Mouse (Mus musculus): ENCODE measurements around the gene Atp8a2.

The Atp8a2 gene

DNA sequence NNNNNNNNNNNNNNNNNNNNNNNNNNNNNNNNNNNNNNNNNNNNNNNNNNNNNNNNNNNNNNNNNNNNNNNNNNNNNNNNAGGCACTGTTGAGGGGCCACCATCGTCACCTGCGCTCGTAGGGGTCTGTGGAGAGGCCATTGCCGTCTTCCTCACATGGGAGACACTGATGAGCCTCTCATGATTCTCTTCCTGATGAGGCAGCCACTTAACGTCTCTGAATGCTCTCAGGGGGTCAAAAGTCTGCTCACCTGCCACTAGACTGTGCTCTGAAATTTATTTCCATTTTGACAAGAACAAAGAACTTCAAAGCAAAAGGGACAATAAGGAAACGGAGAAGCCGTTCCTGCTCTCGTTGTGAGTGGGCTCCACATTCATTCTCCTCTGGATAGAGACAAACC lies 277.1 kb downstream of the Atp8a2 start:
- DNase-seq (ENCODE audit: low spot score), result no peak

DNA sequence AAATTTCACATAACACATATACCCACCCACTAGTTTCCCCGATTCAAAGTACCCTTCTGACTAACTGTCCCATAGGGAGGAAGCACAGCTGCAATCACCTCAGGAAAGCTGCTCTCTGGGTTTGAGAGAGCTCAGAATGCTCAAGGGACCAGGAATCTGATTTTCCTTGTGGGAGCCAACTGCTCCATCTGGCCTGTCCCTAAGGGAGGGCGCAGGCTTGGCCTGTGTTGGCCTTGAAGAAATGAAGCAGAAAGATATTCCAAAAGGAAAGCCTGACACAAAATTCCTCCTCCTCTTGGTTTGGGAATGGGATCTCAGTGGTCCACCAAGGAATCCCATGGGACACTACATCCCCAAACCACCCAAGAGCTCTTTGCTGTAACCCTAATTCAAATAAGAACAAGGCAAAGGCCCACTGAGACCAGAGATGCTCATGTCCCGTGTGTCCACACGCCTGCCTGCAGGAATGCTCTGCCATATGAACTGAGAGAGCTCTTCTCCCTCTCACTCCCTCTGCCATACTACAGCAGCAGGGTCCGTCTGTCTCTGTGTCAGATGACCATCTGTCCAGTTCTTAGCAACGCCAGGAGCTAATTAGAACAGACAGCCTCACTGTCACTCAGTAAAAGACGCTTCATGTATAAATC lies 293.4 kb downstream of the Atp8a2 start:
- DNase-seq (ENCODE audit: low spot score), result no peak

DNA sequence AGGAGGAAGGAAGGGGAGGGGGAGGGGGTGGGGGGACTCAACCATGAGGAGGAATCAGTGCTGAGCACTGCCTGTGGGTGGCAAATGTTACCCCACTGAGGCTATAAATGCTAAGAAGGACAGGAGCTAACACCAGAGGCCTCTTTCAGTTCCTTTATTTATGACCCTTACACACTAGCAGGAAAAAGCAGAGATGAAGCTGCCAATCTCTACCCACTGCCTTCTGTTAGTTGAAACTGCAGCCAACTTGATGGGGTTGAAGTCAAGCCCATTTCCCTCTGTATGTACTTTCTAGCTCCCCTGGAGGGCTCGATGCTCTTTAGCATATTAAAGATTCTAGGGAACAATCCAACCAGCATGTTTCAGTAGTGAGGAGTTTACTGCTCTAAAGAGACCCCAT lies 303.0 kb downstream of the Atp8a2 start:
- DNase-seq (ENCODE audit: low spot score), result no peak

DNA sequence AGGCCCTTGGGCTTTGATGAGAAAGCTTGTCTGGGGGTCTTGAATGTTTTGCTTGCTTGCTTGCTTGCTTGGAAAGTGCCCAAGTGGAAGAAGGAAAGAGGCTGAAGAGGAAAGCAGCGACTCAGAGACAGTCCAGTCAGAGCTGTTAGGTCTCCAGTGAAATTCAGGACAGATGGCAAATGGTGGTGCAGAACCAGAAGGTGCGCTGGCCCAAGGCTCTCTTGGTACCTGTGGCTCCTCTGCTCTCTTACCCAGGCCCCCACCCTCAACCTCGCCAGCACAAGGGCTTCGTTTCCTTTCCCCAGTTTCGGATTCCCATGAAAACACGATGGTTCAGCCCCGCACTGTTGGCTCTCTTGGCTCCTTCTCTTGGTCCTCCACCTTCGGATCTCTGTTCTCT lies 304.9 kb downstream of the Atp8a2 start:
- no peak for DNase-seq (ENCODE audit: low spot score)

DNA sequence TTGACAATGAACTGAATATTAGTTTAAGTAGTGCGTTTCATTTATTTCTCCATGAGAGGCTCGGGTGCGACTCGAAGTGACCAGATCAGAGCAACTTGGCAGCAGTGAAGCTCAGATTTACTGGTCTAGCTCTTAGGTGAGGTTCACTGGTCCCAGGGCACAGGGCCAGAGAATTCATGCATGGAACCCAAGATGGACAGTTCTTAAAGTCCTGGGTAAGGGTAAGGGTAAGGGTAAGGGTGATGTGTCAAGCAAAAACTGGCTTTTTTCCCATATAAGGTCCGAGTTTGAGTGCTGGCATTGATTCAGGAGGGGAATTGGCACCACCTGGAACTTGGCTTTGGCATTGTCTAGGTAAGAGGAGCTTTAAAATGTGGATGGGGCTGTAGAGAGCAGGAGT lies 305.5 kb downstream of the Atp8a2 start:
- DNase-seq (ENCODE audit: low spot score), result no peak

DNA sequence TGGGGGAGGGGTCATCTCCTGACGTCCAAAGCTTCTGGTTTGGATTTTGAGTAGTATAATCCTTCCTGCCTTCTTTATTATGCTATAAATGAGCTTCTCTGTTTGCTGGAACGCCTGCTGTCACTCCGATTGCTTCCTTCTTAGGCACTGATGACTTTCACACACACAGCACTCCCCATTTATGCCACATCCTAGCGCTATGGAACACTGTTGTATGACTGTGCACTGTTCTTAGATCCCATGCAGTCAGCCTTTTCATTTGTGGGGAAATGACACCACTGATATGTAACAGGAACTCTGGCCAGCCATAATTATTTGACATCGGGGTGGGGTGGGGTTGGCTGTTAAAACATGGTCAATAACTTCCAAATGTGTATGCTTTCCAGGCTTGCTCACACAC lies 306.2 kb downstream of the Atp8a2 start:
- no peak for DNase-seq (ENCODE audit: low spot score)

DNA sequence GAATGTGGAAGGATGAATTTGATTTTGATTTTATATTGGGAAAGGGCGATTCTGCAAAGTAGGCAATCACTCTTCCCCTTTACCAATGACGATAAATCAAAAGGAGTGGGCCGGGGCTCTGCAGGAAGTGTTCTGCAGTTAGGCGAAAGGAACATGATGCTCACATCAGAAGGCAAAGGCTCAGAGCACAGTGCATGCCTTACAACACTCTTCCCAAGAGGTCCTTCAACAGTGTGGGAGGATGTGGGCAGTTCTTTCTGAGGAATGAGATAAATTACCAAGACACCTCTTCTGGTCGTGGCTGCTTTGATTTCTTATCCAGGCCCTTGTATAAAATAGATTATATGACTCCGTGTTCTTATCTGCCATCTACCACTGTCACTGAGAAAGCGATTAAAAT lies 306.9 kb downstream of the Atp8a2 start:
- no peak for DNase-seq (ENCODE audit: low spot score)

DNA sequence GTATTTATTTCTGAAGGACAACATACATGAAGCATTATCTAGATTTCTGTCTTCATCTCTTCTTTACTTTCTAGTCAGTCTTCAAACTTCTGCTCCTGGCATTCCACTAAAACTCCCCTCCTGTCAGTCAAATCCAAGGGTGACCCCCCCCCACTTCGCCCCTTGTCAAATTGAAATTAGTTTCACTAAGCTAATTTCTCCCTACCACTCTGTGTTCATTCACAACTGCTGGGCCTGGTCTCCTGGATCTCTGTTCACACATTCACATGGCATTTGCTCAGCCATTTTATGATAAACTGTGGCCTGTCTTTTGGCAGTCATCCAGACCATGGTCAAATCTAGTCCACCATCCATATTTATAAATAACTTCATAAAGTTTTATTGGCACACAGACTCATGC lies 308.5 kb downstream of the Atp8a2 start:
- DNase-seq (ENCODE audit: low spot score), result no peak

DNA sequence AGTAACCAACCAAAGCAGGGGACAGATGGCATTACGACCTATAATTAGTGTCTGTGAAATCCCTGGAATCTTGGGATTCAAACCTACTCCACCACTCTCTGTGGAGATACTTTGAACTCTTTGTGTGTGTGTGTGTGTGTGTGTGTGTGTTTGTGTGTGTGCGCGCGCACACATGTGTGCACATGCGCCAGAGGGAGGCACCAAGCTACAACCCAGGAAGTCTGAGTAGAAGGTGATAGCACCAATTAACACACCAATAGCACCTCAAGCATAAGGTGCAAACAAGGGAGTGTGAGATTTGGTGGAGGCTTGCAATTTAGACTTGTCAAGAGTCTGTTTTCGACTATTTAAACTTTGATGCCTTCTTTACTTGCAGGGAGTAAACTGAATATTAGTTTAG lies 308.9 kb downstream of the Atp8a2 start:
- DNase-seq (ENCODE audit: low spot score), result no peak

DNA sequence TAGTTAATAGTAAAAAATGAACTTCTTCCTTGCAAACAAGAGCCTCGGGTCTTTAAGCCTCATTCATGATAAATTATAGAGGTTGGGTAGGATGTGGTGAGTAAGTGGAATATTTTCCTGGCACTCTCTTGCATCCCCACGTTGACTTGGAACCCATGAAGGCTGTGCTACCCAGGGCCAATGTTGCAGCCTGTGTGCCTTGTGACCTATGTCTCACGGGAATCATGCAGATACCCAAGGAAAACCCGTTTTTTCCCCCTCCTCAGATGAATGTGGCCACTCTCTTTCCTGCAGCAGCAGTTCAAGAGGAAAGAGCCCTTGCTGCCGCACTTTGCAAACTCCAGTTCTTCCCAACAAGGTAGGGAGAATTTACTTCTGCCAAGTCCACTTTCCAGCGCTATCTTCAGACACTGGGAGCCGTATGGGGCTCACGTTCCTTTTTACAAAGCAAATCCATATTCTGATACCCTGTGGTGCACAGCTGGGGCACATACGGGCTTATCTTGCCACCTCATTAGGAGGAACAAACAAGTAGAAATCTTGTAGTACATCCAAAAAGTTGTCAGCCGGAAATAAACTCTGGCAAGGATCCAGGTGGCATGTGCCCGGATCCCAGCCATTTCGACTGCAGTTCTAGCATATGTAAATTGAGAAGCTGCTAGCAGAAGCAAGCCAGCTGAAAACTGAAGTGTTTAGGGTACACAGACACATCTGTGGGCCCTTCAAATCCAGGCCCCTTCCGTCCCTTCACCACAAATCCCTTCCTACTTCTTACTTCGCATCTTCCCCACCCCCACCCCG lies 309.7 kb downstream of the Atp8a2 start:
- DNase-seq (ENCODE audit: low spot score), result peak; percentile 5

DNA sequence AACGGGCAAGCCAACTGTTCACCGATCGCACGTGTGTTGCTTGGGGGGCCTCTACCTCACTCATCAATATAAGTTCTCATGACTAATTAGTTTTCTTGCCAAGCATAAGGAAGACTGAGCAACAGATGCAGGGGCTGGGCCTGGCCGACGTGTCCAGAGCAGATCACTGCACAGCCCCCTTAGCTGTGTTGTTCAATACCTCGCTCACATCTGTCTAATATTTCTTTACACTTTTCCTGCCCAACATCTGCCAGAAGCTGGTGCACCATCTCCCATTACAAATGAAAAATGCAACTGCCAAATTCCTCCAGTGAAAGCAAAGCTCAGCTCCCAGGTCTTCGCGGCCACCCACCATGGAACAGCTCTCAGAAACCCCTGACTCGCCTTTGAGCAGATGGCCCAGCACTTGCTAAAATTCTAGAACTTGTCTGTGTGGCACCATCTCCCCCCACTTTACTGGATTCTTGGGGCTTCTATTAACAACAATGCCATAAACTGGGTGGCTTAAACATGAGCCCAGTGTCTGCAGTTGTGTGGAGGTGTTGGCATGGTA lies 313.4 kb downstream of the Atp8a2 start:
- DNase-seq (ENCODE audit: low spot score), result no peak

DNA sequence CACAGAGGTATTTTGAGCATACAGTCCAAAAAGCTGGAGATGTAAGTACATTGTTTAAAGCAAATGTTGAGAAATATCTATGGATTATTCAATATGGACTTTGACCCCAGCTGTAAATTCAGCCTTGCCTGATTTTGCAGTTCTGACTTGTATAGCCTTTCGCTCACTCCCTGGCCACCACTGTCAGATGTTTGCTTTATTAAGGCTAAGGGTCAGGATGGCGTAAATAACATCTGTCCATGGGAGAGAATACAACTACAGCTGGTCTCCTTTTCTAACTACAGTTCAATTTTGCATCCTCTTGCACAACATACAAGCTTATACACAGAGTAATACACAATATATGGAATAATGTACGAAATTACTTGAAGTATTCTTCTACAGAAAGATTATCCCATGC lies 316.1 kb downstream of the Atp8a2 start:
- no peak for DNase-seq (ENCODE audit: low spot score)

DNA sequence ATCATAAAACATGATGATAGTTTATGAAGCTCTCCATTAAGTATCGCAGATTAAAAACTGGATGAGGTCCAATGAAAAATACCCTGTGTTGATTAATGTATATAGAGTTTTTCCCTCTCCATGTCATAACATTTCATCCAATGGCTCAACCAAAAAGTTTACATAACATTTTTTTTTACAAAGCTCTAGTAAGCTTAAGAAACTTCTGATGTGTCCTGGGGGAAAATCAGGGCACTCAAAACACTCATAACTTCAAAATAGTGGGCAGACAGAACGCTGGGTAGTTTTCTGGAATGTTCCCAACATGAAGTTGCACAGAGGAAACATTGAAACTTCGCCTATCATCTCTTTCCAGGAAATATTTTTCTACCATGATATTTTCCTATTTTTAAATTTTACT lies 318.7 kb downstream of the Atp8a2 start:
- no peak for DNase-seq (ENCODE audit: low spot score)

DNA sequence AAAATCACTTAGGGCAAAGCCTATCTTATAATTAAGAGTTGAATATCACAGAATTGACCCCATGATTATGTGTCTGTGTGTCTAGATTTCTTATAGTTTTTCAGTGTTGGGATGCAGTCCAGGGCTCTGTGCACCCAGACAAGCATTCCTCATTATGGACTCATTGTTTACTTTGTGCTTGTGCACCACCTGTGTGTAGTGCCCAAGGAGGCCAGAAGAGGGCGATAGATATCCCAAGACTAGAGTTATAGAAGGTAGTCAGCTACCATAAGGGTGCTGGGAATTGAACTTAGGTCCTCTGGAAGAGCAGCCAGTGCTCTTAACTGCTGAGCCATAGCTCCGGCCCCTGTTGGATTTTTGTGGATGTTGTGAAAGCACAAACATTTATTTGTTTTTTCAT lies 320.5 kb downstream of the Atp8a2 start:
- DNase-seq (ENCODE audit: low spot score), result no peak

DNA sequence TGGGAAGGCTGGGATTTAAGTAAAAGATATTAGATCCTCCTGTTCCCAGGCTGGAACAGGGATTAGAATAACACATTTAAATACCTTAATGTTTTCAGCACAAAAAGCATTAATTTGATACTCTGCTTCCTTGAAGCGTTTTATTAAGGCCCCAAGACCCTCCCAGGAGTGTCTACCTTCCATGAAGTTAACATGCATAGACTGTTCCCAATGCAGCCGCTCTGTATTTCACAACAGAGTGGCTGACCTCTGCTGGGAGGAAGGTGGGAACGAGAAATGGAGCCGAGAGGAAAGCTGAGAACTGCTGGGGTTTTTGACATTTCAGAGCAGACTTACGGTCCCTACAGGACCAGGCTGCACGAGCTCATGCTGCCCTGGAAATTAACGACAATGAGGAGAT lies 328.6 kb downstream of the Atp8a2 start:
- no peak for DNase-seq (ENCODE audit: low spot score)

DNA sequence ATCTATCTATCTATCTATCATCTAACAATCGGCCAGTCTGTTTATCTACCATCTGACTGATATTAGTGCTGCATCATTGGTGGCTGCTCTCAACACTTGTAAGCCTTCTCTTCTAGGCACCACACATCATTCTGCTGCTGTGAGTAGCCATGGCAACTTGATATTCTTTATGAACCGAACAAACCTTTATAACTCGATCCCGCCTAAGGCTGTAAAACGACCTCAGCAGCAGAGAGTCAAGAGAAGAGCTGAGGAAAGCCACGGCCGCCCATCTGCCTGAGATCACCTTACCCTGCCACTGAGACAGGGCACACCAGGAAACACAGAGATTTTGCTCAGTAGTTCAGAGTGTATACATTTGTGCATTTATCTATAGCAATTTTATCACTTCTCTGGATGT lies 329.2 kb downstream of the Atp8a2 start:
- no peak for DNase-seq (ENCODE audit: low spot score)

DNA sequence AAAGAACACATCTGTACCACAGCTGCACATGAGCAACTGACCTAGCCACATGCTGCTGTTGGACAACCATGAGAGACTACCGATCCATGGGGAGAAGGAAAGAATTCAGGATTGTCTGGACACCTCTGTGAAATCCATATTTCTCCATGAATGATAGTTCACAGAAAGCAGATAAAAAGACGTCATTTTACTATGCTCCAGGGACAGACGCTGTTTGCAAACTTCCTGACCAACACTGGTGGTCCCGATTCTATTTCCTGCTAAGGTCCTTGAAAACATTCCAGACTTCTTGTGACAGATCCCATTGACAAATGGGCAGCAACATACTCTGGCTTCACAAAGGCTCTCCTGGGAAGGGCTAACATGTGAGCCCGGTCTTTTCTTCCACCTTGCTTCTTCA lies 331.0 kb downstream of the Atp8a2 start:
- DNase-seq (ENCODE audit: low spot score), result no peak

DNA sequence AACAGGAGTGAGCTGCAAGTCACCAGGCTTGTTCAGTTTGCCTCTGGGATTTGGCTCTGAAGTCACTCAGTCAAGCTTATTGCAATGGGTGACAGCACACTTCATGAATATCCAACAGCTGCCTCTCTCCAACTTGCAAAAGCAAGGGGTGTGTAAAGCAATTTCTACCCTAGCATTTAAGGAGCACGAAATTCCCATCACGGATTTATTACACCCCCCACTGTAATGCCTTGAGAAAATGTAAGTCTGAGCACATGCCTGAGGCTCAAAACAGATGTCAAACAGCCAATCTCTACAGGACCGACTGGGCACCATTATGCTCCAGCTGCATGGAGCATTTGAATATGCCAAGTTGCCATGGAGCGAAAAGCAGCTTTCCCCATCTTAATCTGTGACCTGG lies 334.6 kb downstream of the Atp8a2 start:
- DNase-seq (ENCODE audit: low spot score), result no peak

DNA sequence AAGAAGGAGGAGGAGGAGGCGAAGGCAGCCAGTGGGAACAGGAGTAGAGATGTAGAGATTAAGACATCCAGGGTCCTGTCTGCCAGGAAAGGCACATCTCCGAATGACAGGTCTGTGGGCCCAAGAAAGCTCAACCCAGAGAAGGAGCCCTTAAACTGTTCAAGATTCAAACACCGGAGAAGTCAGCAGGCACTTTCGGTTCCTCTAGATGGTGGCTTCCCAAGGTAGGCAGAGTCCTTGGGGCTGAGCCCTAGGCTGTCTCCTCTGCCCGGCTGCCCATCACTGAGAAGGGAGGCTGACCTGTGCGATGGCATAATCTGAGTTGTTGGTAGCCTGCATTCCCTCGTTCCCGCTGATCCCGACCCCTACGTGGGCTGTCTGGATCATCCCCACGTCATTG lies 337.1 kb downstream of the Atp8a2 start:
- DNase-seq (ENCODE audit: low spot score), result no peak

DNA sequence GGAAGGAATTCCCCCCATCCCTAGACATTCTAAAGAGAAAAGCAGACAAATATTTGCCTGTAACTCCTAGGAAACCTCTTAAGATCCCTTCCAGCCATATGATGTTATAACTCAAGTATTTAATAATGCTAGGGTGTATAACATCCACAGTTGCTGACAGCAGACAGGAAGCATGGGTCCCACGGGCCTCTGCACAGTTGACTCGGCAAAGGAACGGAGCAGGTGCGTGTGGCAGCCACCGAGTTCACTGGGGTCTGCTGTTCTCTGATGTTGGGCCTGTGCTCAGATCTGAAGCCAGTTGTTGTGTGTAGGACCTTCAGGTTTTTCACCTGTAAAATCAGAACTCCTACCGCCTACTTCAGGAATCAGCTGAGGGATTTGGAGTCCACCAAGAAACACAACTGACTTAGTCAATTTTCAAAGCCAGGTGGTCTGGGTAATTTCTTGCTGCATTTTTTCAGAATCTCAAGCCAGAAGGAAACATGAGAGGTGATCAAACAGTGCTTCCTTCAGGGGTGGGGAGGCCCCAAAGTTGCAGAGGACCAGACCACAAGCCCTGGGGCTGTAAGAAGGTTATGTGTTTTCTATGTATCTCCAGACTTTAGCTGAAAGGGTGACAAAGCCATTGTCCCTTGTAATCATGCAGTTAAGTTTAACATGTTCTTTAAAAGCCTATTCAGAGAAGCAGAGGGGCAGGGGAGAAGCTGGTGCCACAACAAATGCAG lies 338.3 kb downstream of the Atp8a2 start:
- DNase-seq (ENCODE audit: low spot score), result no peak

DNA sequence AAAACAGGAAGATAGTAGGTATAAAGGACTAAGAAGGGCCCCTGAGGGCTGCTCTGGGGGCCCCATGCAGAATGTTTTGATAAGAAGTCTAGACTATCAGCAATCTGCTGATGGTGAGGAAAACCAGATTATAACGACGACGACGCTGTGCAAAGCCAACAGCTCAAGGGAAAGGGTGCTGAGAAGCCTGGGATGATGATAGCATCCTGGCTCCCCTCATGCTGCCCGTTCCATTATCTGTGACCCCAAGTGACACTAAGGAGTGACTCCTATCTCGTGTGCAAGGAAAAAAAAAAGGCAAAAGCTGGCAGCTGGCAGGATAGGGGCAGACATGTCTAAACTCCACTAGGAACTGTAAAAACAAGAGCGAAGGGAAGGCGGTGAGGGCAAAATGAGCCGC lies 343.8 kb downstream of the Atp8a2 start:
- DNase-seq (ENCODE audit: low spot score), result no peak

DNA sequence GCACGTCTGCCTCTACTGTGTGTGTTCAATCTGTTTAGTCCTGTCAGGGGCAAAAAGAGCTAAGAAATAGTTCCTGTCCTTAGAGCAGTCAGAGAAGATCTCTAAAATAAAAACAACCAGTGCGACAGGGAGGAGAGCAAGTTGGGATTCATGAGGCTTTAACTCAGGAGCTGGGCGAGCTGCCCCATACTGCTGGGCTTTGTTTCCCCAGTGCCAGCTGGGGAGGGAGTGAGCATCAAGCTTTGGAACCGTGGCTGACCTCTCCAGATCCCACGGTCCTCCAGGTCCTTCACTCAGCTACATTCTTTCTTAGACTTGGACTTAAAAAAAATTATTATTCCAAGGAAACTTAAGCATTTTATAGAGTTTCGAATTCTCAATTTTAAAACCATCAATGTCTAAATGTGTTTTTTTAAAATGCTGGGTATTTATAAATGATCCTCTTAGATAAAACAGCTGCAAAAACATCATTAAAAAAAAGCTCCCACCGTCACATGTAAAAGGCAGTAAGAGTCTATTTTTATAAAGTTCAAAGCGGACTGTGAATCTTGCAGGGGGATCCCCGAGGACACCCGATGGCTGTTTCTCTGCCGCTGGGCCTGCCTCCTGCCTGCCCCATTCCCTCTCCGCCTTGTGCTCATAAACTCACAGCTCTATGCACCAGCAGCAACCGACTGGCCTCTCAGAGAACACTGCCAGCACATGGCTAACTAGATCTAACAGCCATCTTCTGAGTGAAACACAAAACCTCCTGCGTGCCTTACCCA lies 350.2 kb downstream of the Atp8a2 start:
- no peak for DNase-seq (ENCODE audit: low spot score)
